Mouse (Mus musculus) neural tube, embryonic 11.5 days (tissue): ENCODE data around the gene Mis18bp1. TPM values are rescaled to one million over a fixed set of nuclear protein-coding genes. Genes with fewer than 3 reads are reported as not detected.
"Not testable (repeated sequence)": the region's sequence is repeated elsewhere in the genome, so short reads cannot be mapped to it uniquely, and the experiment has no call there.

Source experiments
- ATAC-seq: fragments of 200-750 bp; cut with Nextera tagmentation; 2 replicates; pipeline ENCODE4 v1.8.0; 2017; ENCODE audit warnings: moderate number of reproducible peaks, mild to moderate bottlenecking, moderate TSS enrichment, moderate library complexity; ENCODE audit not compliant: insufficient read depth, low FRiP score, low TSS enrichment
- DNase-seq: peaks from one replicate; pipeline ENCODE4 v3.0.0-alpha.2; 2015; ENCODE audit warnings: low spot score
- H3K27ac ChIP-seq: fragments of 300-500 bp; sonication (generic); 2 replicates; pipeline ENCODE4 v1.5.1; 2014; ENCODE audit warnings: low read depth, mild to moderate bottlenecking, low read length
- H3K27me3 ChIP-seq: fragments of 300-500 bp; sonication (generic); 2 replicates; pipeline ENCODE4 v1.6.1; 2014; ENCODE audit warnings: mild to moderate bottlenecking, low read length, mixed read lengths; ENCODE audit not compliant: control insufficient read depth, insufficient read depth
- H3K36me3 ChIP-seq: fragments of 300-500 bp; sonication (generic); 2 replicates; pipeline ENCODE4 v1.6.1; 2014; ENCODE audit warnings: mild to moderate bottlenecking, low read length, moderate library complexity, mixed read lengths; ENCODE audit not compliant: control insufficient read depth, insufficient read depth
- H3K4me1 ChIP-seq: fragments of 300-500 bp; sonication (generic); 2 replicates; pipeline ENCODE4 v1.6.1; 2014; ENCODE audit warnings: low read length, mixed read lengths; ENCODE audit not compliant: control insufficient read depth, insufficient read depth
- H3K4me2 ChIP-seq: fragments of 300-500 bp; sonication (generic); 2 replicates; pipeline ENCODE4 v1.6.1; 2014; ENCODE audit warnings: low read depth, mild to moderate bottlenecking, moderate library complexity
- H3K4me3 ChIP-seq: fragments of 300-500 bp; sonication (generic); 2 replicates; pipeline ENCODE4 v1.5.1; 2014; ENCODE audit warnings: low read depth, low read length
- H3K9ac ChIP-seq: fragments of 300-500 bp; sonication (generic); 2 replicates; pipeline ENCODE4 v1.6.1; 2014; ENCODE audit warnings: mild to moderate bottlenecking, low read length
- H3K9me3 ChIP-seq: fragments of 300-500 bp; sonication (generic); 2 replicates; pipeline ENCODE4 v1.6.1; 2016; ENCODE audit warnings: low read length; ENCODE audit not compliant: control insufficient read depth
- WGBS: fragments of 180-500 bp; shearing (Covaris S2); extraction: QIAGEN DNeasy Blood & Tissue Kit; methylation state at CpG from one replicate; pipeline ENCODE4 v1.1.7; 2014; 5-methylcytosine and 5-hydroxymethylcytosine counted together
- polyA plus RNA-seq: library from polyadenylated mRNA; unstranded; fragments of >200 nt; fragmentation: Nextera tagmentation; extraction: Ambion mirVana; gene quantifications from 2 replicates; pipeline ENCODE4 v1.2.1, GENCODE M21; 2014

Mis18bp1 gene
- polyA plus RNA-seq, 1 experiment from 2014 or later: 61.6 TPM

DNA sequence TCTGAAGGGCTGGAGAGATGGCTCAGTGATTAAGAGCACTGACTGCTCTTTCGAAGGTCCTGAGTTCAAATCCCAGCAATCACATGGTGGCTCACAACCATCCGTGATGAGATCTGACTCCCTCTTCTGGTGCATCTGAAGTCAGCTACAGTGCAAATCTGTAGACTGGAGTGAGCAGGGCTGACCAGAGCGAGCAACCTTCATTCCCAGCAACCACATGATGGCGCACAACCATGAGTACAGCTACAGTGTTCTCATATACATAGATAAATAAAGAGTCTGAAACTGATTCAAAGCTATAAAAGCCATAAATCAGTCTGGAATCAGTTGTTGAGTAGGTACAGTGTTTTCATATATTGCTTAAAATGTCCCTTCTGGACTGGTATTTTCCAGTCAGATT, 36.3 kb downstream of the Mis18bp1 start:
- H3K9me3 ChIP-seq, DNase-seq, H3K27ac ChIP-seq, H3K4me1 ChIP-seq, H3K4me3 ChIP-seq, H3K4me2 ChIP-seq, ATAC-seq, H3K9ac ChIP-seq, H3K36me3 ChIP-seq, H3K27me3 ChIP-seq: not testable (repeated sequence)
- 93% methylated on average over 4 of the region's 4 CpGs for WGBS

DNA sequence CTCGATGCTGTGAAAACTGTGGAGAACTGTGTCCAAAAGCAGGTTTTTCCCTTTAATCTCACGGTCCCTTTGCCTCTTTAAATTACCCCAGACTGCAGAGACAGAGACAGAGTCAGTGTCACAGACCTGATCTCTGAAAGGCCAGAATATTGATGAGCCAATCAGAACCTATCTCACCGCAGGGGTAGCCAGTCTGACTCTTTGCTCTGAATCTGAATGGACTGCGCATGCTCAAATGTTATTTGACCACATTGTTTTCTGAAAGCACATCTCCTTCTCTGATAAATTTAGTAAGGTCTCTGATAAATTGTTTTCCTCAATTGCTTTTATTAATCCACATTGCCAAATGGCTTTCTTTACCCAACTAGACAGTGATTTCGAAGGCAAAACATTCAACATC, 53.0 kb downstream of the Mis18bp1 start:
- Histone ChIP-seq H3K27me3 (no peaks in the 10 kb centered on the region), H3K4me3 (no peak overlapping the region), H3K4me2 (no peak overlapping the region), H3K27ac (no peak overlapping the region), H3K4me1 (no peaks in the 10 kb centered on the region), H3K36me3 (peaks cover 8% of the 10 kb centered on the region), H3K9me3 (no peaks in the 10 kb centered on the region), H3K9ac (no peak overlapping the region)
- DNase-seq: no peak
- 92% methylated on average over 5 of the region's 5 CpGs for WGBS
- no peak for ATAC-seq

DNA sequence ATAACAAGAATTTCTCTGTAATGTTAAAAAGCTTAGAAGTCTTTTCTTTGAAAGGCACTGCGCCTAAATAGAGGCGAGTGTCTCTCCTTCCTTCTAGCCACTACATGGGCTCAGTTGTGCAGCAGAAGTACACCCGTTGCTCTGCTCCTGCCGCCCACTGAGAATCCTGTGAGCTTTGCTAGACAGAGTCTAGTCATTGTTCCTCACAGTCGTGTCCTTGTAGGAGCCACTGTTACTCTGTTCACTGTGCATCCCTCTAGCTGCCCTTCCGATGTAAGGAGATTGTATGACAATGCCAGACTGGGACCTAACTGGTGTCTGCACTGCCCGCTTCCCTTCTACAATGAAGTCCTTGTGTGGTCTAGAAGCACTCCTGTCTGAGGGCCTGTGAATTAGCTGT, 53.4 kb downstream of the Mis18bp1 start:
- H3K9me3 ChIP-seq: no peaks in the 10 kb centered on the region
- DNase-seq: no peak
- H3K4me3 ChIP-seq: no peak overlapping the region
- H3K27ac ChIP-seq: no peak overlapping the region
- WGBS: 88% methylated on average over 7 of the region's 7 CpGs
- no peak overlapping the region for H3K9ac ChIP-seq
- no peaks in the 10 kb centered on the region for H3K4me1 ChIP-seq
- no peak overlapping the region for H3K4me2 ChIP-seq
- ATAC-seq: no peak
- peaks cover 8% of the 10 kb centered on the region for H3K36me3 ChIP-seq
- H3K27me3 ChIP-seq: no peaks in the 10 kb centered on the region

DNA sequence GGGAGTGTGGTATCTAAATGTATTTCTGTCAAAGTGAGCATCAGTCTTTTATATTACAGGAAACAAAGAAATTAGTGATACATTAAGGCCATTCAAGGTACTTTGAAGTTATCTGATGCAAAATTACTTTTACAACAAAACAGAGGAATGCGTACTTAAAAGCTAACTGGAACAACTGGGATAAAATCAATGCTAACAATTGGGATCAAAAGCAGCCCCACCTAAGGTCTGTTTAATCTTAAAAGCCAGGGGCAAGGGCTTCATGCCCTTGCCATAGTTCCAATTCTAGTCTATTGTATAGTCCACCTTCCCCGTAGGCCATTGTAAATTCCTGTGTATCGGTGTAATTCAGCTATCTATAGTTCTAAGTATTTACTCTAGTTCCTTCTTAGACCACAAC, 57.4 kb downstream of the Mis18bp1 start:
- H3K9me3 ChIP-seq, H3K4me2 ChIP-seq, H3K4me3 ChIP-seq, DNase-seq, H3K27ac ChIP-seq, H3K27me3 ChIP-seq, H3K9ac ChIP-seq, H3K4me1 ChIP-seq, ATAC-seq: not testable (repeated sequence)
- WGBS: 92% methylated on average over 3 of the region's 3 CpGs
- H3K36me3 ChIP-seq: peaks cover 11% of the 10 kb centered on the region

DNA sequence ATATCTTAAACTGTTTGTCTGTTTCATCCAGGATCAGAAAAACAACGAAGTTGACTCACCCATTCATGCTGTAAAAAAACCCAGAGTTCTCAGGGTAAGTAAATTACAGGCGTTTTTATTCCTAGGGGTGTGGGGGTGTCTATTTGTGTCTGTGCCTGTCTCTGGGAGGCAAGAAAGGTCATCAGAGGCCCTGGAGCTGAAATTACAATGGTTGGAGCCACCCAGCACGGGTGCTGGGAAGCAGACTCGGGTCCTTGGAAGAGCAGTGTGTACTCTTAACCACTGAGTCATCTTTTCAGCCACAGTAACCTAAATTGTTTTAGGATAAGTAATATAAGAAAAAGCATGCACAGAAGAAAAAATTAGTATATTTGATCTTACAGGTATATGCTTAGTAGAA, 58.5 kb downstream of the Mis18bp1 start:
- Histone ChIP-seq H3K27ac (no peak overlapping the region), H3K4me1 (no peaks in the 10 kb centered on the region), H3K9ac (no peak overlapping the region), H3K27me3 (no peaks in the 10 kb centered on the region), H3K9me3 (no peaks in the 10 kb centered on the region), H3K4me3 (no peak overlapping the region), H3K36me3 (peaks cover 9% of the 10 kb centered on the region), H3K4me2 (no peak overlapping the region)
- ATAC-seq: no peak
- no peak for DNase-seq
- WGBS: 87% methylated on average over 4 of the region's 4 CpGs

DNA sequence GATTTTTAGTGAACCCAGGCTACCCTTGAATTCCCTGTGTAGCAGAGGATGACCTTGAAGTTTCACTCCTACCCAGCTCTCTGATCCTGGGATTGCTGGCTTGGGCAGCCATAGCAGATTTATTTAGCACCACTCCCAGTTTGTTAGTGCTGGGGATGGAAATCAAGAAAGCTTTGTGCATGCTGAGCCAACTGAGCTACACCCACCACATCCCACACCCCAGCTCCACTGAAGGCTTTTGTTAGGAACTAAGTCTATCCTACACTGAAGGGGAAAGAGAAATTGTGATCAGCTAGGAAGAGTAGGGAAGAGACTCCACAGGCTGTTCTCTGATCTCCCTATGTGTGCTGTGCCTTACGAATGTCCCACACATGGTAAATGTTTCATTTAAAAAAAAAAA, 59.6 kb downstream of the Mis18bp1 start:
- peaks cover 9% of the 10 kb centered on the region for H3K36me3 ChIP-seq
- ATAC-seq (no peak), DNase-seq (no peak)
- no peak overlapping the region for H3K4me2 ChIP-seq
- H3K9ac ChIP-seq: no peak overlapping the region
- no peaks in the 10 kb centered on the region for H3K9me3 ChIP-seq
- H3K4me1 ChIP-seq: no peaks in the 10 kb centered on the region
- 97% methylated on average over 1 of the region's 1 CpGs for WGBS
- no peak overlapping the region for H3K4me3 ChIP-seq
- no peaks in the 10 kb centered on the region for H3K27me3 ChIP-seq
- H3K27ac ChIP-seq: no peak overlapping the region

DNA sequence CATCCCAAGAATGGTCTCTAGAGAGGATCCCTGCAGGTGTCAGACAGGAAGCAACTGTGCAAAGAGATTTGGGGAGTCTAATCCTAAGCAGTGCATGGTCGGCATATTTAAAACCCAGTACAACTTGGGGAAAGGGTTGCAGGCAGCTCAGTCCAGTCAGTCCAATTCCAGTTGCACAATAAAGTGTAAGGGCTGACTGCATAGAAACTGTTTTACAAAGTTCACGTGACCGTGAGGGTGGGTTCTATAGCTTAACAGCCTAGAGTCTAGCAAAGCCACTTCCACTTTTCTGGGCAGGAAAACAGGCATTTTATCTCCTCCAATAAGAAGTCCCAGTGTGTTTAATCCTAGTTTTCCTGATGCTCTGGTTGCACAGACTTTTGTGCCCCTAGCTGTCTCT, 60.9 kb downstream of the Mis18bp1 start:
- no peak for DNase-seq
- Histone ChIP-seq H3K4me3 (no peak overlapping the region), H3K9ac (no peak overlapping the region), H3K36me3 (peaks cover 6% of the 10 kb centered on the region; the same call in 1 of the 2 replicates), H3K4me1 (no peaks in the 10 kb centered on the region), H3K27ac (no peak overlapping the region), H3K4me2 (no peak overlapping the region), H3K27me3 (no peaks in the 10 kb centered on the region), H3K9me3 (no peaks in the 10 kb centered on the region)
- ATAC-seq: no peak
- 97% methylated on average over 3 of the region's 3 CpGs for WGBS

DNA sequence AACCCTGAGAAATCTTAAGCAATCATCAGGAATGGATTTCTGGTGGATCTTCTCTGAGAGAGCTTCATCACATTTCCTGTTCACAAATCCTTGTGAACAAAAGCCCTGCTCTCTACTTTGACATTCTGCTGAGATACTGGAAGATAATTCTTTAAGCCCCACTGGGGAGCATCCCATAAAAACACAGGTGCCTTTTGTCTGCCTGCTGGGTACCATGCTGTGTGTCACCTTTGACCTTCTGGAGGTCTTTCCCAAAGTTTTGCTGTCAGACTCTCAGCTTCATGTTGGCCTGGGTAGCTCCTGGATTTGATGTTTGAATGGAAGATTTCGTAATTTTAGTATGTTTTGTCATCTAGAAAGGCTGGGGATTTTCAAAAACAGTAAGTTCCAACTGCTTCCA, 63.7 kb downstream of the Mis18bp1 start:
- Histone ChIP-seq H3K4me3 (no peak overlapping the region), H3K27ac (no peak overlapping the region), H3K9ac (no peak overlapping the region), H3K4me1 (no peaks in the 10 kb centered on the region), H3K36me3 (peaks cover 5% of the 10 kb centered on the region; the same call in 1 of the 2 replicates), H3K4me2 (no peak overlapping the region), H3K27me3 (no peaks in the 10 kb centered on the region), H3K9me3 (no peaks in the 10 kb centered on the region)
- 85% methylated on average over 1 of the region's 1 CpGs for WGBS
- DNase-seq (no peak), ATAC-seq (no peak)
